In genomic region chr5:102419089-102419488, GRCm38 (mm10) we compare ENCODE assay signal across 10 mouse cellular contexts.
DNase-seq lines count a peak whose midpoint lies in the region; ATAC-seq and TF ChIP-seq lines count a peak whose summit lies in the region.
"Had no signal": no experiment of that assay in that cellular context is flagged by ENCODE, and none has a peak within 500 bp of the region (broad histone marks: within the 10 kb centered on the region; RNA-seq: fewer than 3 reads in every experiment).

No protein-coding gene starts in this region.

- no peak overlapping the region for H3K4me2 ChIP-seq in hindbrain, embryonic 14.5 days (replicated peaks)
- H3K4me2 ChIP-seq in hindbrain, embryonic 12.5 days (replicated peaks): no peak overlapping the region
- H3K4me2 ChIP-seq: embryonic facial prominence, embryonic 12.5 days; liver, embryonic 13.5 days had no signal

- no peaks in the 10 kb centered on the region for H3K27me3 ChIP-seq in hindbrain, embryonic 14.5 days (ENCODE audit: control insufficient read depth, insufficient read depth, low read length)
- H3K27me3 ChIP-seq in hindbrain, embryonic 12.5 days: no peaks in the 10 kb centered on the region
- H3K27me3 ChIP-seq: embryonic facial prominence, embryonic 12.5 days; liver, embryonic 13.5 days had no signal

- H3K36me3 ChIP-seq in hindbrain, embryonic 14.5 days (replicated peaks; ENCODE audit: control insufficient read depth, insufficient read depth): no peaks in the 10 kb centered on the region
- H3K36me3 ChIP-seq in hindbrain, embryonic 12.5 days: no peaks in the 10 kb centered on the region
- H3K36me3 ChIP-seq in ES-E14 (ENCODE audit: control insufficient read depth, insufficient read depth, low read length, poor library complexity, severe bottlenecking): no peaks in the 10 kb centered on the region
- H3K36me3 ChIP-seq: embryonic facial prominence, embryonic 12.5 days; liver, embryonic 13.5 days had no signal

- no peak for ATAC-seq in hindbrain, embryonic 14.5 days (ENCODE audit: low FRiP score)
- no peak for ATAC-seq in hindbrain, embryonic 12.5 days (ENCODE audit: low FRiP score)
- ATAC-seq in erythroblast, adult 5-6 weeks (replicated peaks; ENCODE audit: low FRiP score, poor library complexity, severe bottlenecking): no peak

- H3K4me1 ChIP-seq in hindbrain, embryonic 14.5 days (replicated peaks; ENCODE audit: control insufficient read depth, insufficient read depth, low read length): no peaks in the 10 kb centered on the region
- H3K4me1 ChIP-seq in hindbrain, embryonic 12.5 days: no peaks in the 10 kb centered on the region
- H3K4me1 ChIP-seq in ES-E14 (ENCODE audit: control insufficient read depth in 2 of 2, insufficient read depth in 2 of 2, low read length in 2 of 2, poor library complexity in 1 of 2): no peaks in the 10 kb centered on the region
- H3K4me1 ChIP-seq: embryonic facial prominence, embryonic 12.5 days; liver, embryonic 13.5 days had no signal

- WGBS in hindbrain, embryonic 14.5 days: 47% methylated on average over 1 of the region's 1 CpGs
- 52% methylated on average over 1 of the region's 1 CpGs for WGBS in hindbrain, embryonic 12.5 days

- no peak overlapping the region for H3K4me3 ChIP-seq in hindbrain, embryonic 14.5 days (replicated peaks; ENCODE audit: low read length)
- H3K4me3 ChIP-seq in hindbrain, embryonic 12.5 days: no peak overlapping the region
- no peak overlapping the region for H3K4me3 ChIP-seq in ES-E14 (ENCODE audit: insufficient read depth in 1 of 2, low read depth in 1 of 2, low read length in 2 of 2, poor library complexity in 1 of 2, severe bottlenecking in 1 of 2)
- H3K4me3 ChIP-seq: embryonic facial prominence, embryonic 12.5 days; liver, embryonic 13.5 days had no signal

- H3K9me3 ChIP-seq in hindbrain, embryonic 14.5 days (ENCODE audit: control insufficient read depth, low read length): no peaks in the 10 kb centered on the region
- no peaks in the 10 kb centered on the region for H3K9me3 ChIP-seq in hindbrain, embryonic 12.5 days (replicated peaks)
- H3K9me3 ChIP-seq in ES-E14 (ENCODE audit: control insufficient read depth, insufficient read depth, low read depth, low read length): no peaks in the 10 kb centered on the region
- H3K9me3 ChIP-seq: embryonic facial prominence, embryonic 12.5 days; liver, embryonic 13.5 days had no signal

- H3K9ac ChIP-seq in hindbrain, embryonic 14.5 days: no peak overlapping the region
- H3K9ac ChIP-seq in hindbrain, embryonic 12.5 days: no peak overlapping the region
- H3K9ac ChIP-seq in ES-E14 (ENCODE audit: insufficient read depth, low read depth, low read length, poor library complexity, severe bottlenecking): no peak overlapping the region
- H3K9ac ChIP-seq: embryonic facial prominence, embryonic 12.5 days; liver, embryonic 13.5 days had no signal

- H3K27ac ChIP-seq in hindbrain, embryonic 14.5 days: no peak overlapping the region
- H3K27ac ChIP-seq in hindbrain, embryonic 12.5 days: no peak overlapping the region
- no peak overlapping the region for H3K27ac ChIP-seq in ES-E14 (ENCODE audit: insufficient read depth, low read depth, low read length, poor library complexity, severe bottlenecking)
- H3K27ac ChIP-seq: embryonic facial prominence, embryonic 12.5 days; liver, embryonic 13.5 days had no signal

- peak; percentile 37 for DNase-seq in hindbrain, embryonic 14.5 days (ENCODE audit: low spot score)
- DNase-seq in ES-E14 (ENCODE audit: low read depth, low spot score): peak; percentile 57
- DNase-seq in embryo, embryonic 10 days (ENCODE audit: low spot score): peak; percentile 76
- peak; percentile 26 for DNase-seq in lung, postnatal 14 days
- DNase-seq in frontal cortex, postnatal 25 days (ENCODE audit: low spot score in 2 of 2): no peak
- no peak for DNase-seq in layer of hippocampus, postnatal 14 days (ENCODE audit: low spot score in 2 of 2)
- DNase-seq: liver, embryonic 13.5 days had no signal

- in situ Hi-C loops in ES-E14 (cut with MboI; ENCODE audit: low sequenced_read_pairs in 2 of 2, unreplicated experiment in 2 of 2): no loop called here

TF ChIP-seq in ES-E14, 5 proteins besides CTCF, POLR2A, EP300 and RAD21:
- no peak for TF ChIP-seq MAFK (IDR thresholded peaks at IDR 0.05; ENCODE audit: insufficient read depth, low read depth, low read length)
- peak; percentile 52; the same call in 1 of the 2 replicates for TF ChIP-seq ZC3H11A (IDR thresholded peaks at IDR 0.05; ENCODE audit: borderline replicate concordance, low read depth, low read length)

Comparison
In these comparisons a context has a peak if more than half of its experiments do, and no peak if none do; other contexts are left out.
1. DNase-seq: peak in hindbrain, embryonic 14.5 days (single experiment), ES-E14 (single experiment), embryo, embryonic 10 days (single experiment) and lung, postnatal 14 days (single experiment); none in frontal cortex, postnatal 25 days (0 of 2) and layer of hippocampus, postnatal 14 days (0 of 2).